Mouse (Mus musculus) forebrain, postnatal 0 days (tissue): ENCODE data around the gene Wdfy4. TPM values are rescaled to one million over a fixed set of nuclear protein-coding genes. Genes with fewer than 3 reads are reported as not detected.

Experiments
- ATAC-seq: fragments of 200-750 bp; cut with Nextera tagmentation; 2 replicates; pipeline ENCODE4 v1.8.0; 2017; ENCODE audit warnings: mild to moderate bottlenecking, moderate library complexity
- DNase-seq: peaks from one replicate; pipeline ENCODE4 v3.0.0-alpha.2; 2015
- H3K27ac ChIP-seq: fragments of 300-500 bp; sonication (generic); 2 replicates; pipeline ENCODE4 v1.5.1; 2014; ENCODE audit warnings: low read depth, mild to moderate bottlenecking, antibody characterized with exemption, low read length, moderate library complexity, mixed read lengths
- H3K27me3 ChIP-seq: fragments of 300-500 bp; sonication (generic); 2 replicates; pipeline ENCODE4 v1.6.1; 2014; ENCODE audit warnings: mild to moderate bottlenecking, low read length, mixed read lengths; ENCODE audit not compliant: insufficient read depth
- H3K36me3 ChIP-seq: fragments of 300-500 bp; sonication (generic); 2 replicates; pipeline ENCODE4 v1.6.1; 2014; ENCODE audit warnings: mild to moderate bottlenecking, moderate library complexity; ENCODE audit not compliant: insufficient read depth
- H3K4me1 ChIP-seq: fragments of 300-500 bp; sonication (generic); 2 replicates; pipeline ENCODE4 v1.6.1; 2014; ENCODE audit warnings: antibody characterized with exemption; ENCODE audit not compliant: insufficient read depth
- H3K4me2 ChIP-seq: fragments of 300-500 bp; sonication (generic); 2 replicates; pipeline ENCODE4 v1.6.1; 2014; ENCODE audit warnings: low read depth, mild to moderate bottlenecking, moderate library complexity
- H3K4me3 ChIP-seq: fragments of 300-500 bp; sonication (generic); 2 replicates; pipeline ENCODE4 v1.5.1; 2014; ENCODE audit warnings: low read depth, low read length, mixed read lengths
- H3K9ac ChIP-seq: fragments of 300-500 bp; sonication (generic); 2 replicates; pipeline ENCODE4 v1.6.1; 2014; ENCODE audit warnings: mild to moderate bottlenecking
- H3K9me3 ChIP-seq: fragments of 300-500 bp; sonication (generic); 2 replicates; pipeline ENCODE4 v1.6.1; 2016; ENCODE audit warnings: low read length
- CTCF ChIP-seq: sonication (generic); IDR thresholded peaks from 2 replicates; pipeline ENCODE4 v1.5.1; 2016; ENCODE audit warnings: antibody characterized with exemption, control low read depth, low read depth
- WGBS: fragments of 180-500 bp; shearing (Covaris S2); extraction: QIAGEN DNeasy Blood & Tissue Kit; methylation state at CpG from one replicate; pipeline ENCODE4 v1.1.7; 2014; 5-methylcytosine and 5-hydroxymethylcytosine counted together
- polyA plus RNA-seq: library from polyadenylated mRNA; unstranded; fragments of >200 nt; fragmentation: Nextera tagmentation; extraction: Ambion mirVana; gene quantifications from 2 replicates; pipeline ENCODE4 v1.2.1, GENCODE M21; 2015
- total RNA-seq: library from RNA; depleted of rRNA; stranded (reverse); fragments of >200 nt; gene quantifications from 2 replicates; pipeline ENCODE4 v1.2.3, GENCODE M21; 2014; rRNA removed

Wdfy4 gene
- total RNA-seq (0.52 and 0.54 TPM in 2 replicates), polyA plus RNA-seq (0.06 and 0.33 TPM in 2 replicates)

- no peak within 1 kb of the TSS for H3K4me3 ChIP-seq
- H3K36me3 ChIP-seq: no peaks in the 10 kb centered on the region
- no peaks in the 10 kb centered on the region for H3K9me3 ChIP-seq
- H3K4me2 ChIP-seq: no peak within 1 kb of the TSS
- H3K9ac ChIP-seq: no peak within 1 kb of the TSS
- H3K4me1 ChIP-seq: no peaks in the 10 kb centered on the region
- WGBS: 89% methylated on average over 11 of the region's 11 CpGs
- ATAC-seq (no peak), DNase-seq (no peak)
- no peak within 1 kb of the TSS for H3K27ac ChIP-seq
- no peaks in the 10 kb centered on the region for H3K27me3 ChIP-seq
- no peak for TF ChIP-seq CTCF
Observed at GRCm38 (mm10) chr14:33185068-33185800, at the start of gene Wdfy4. Wdfy4 (minus strand) TSS chr14:33185508.

DNA sequence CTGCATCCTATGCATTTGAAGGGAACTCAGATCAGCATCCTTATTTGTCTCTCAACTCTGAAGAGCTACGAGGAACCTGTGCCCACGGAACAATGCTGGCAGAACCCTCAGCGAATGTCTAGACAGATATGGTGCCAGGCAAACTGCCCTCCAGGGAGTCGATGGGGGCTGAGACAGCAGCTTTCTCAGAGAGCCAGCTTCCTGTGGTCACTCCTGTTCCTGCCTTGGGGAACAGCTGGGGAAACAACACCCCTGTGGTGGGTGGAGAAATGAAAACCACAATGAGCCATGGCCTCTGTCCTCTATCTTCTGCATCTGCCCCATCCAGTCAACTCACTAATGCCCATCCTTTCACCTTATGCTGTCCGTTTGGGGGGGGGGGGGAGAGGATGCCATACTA lies 46.7 kb upstream of the Wdfy4 start:
- no peak for TF ChIP-seq CTCF
- Histone ChIP-seq H3K4me2 (no peak overlapping the region), H3K36me3 (no peaks in the 10 kb centered on the region), H3K9me3 (no peaks in the 10 kb centered on the region), H3K9ac (no peak overlapping the region), H3K27ac (no peak overlapping the region), H3K4me3 (no peak overlapping the region), H3K4me1 (no peaks in the 10 kb centered on the region), H3K27me3 (no peaks in the 10 kb centered on the region)
- 83% methylated on average over 5 of the region's 5 CpGs for whole genome bisulfite sequencing
- DNase-seq (no peak), ATAC-seq (no peak)

GRCm38 (mm10) chr14:33231311-33231710 lies 46.0 kb upstream of the Wdfy4 start:
- WGBS: 93% methylated on average over 3 of the region's 3 CpGs
- Histone ChIP-seq H3K27ac (no peak overlapping the region), H3K4me3 (no peak overlapping the region), H3K9ac (no peak overlapping the region), H3K4me2 (no peak overlapping the region), H3K9me3 (no peaks in the 10 kb centered on the region), H3K4me1 (no peaks in the 10 kb centered on the region), H3K27me3 (no peaks in the 10 kb centered on the region), H3K36me3 (no peaks in the 10 kb centered on the region)
- ATAC-seq (no peak), DNase-seq (no peak)
- no peak for TF ChIP-seq CTCF

GRCm38 (mm10) chr14:33230672-33231071 lies 45.4 kb upstream of the Wdfy4 start:
- WGBS: 95% methylated on average over 4 of the region's 4 CpGs
- H3K4me3 ChIP-seq: no peak overlapping the region
- H3K9me3 ChIP-seq: no peaks in the 10 kb centered on the region
- no peak; the same call in 1 of the 2 replicates for ATAC-seq
- DNase-seq: no peak
- H3K27ac ChIP-seq: no peak overlapping the region
- H3K9ac ChIP-seq: no peak overlapping the region
- no peak overlapping the region for H3K4me2 ChIP-seq
- no peaks in the 10 kb centered on the region for H3K36me3 ChIP-seq
- H3K27me3 ChIP-seq: no peaks in the 10 kb centered on the region
- H3K4me1 ChIP-seq: no peaks in the 10 kb centered on the region
- no peak for TF ChIP-seq CTCF

GRCm38 (mm10) chr14:33225235-33225634 lies 39.9 kb upstream of the Wdfy4 start:
- Histone ChIP-seq H3K4me1 (no peaks in the 10 kb centered on the region), H3K9ac (no peak overlapping the region), H3K27me3 (no peaks in the 10 kb centered on the region), H3K9me3 (no peaks in the 10 kb centered on the region), H3K27ac (no peak overlapping the region), H3K36me3 (no peaks in the 10 kb centered on the region), H3K4me3 (no peak overlapping the region), H3K4me2 (no peak overlapping the region)
- no peak for TF ChIP-seq CTCF
- 91% methylated on average over 4 of the region's 4 CpGs for WGBS
- no peak for ATAC-seq
- no peak for DNase-seq

DNA sequence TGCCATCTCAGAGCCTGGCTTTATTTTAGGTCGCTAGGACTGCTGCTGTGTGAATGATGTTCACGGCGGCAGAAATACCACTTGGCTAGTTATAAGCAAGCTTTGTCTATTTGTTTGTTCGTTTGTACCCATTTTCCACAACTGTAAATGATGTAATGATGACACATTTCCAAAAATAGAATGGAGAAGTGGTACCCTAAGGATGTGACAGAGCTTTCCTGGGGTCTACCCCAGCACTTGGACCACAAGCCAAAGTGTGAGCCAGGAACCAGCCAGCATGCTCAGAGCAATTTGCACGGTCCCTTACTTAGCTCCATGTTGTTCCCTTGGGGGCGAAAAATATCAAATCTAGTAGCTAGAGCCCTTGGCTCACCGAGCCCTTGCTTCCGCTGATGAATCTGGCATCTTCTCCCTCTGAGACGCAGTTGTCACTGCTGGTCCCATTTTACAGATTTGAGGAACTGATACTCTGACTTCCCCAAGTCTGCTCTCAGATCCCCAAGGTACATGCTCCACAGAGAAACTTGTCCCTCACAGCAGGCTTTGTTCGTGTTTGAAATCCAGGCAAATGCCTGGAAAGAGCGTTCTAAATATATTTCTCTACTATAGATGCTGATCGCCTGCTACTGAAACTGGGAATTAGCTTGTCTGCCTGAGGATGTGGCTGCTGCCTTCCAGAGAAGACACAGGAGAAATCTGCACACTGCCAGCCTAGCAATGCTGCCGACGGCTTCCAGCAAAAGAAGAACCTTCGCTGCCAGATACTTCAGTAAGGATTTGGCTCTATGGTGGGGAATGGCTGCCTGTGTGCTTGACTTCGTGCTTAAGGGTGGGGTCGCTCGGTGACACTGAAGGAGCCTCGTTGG lies 31.3 kb upstream of the Wdfy4 start:
- Histone ChIP-seq H3K9me3 (no peaks in the 10 kb centered on the region), H3K27ac (no peak overlapping the region), H3K9ac (no peak overlapping the region), H3K36me3 (no peaks in the 10 kb centered on the region), H3K27me3 (no peaks in the 10 kb centered on the region), H3K4me1 (no peaks in the 10 kb centered on the region), H3K4me2 (no peak overlapping the region), H3K4me3 (no peak overlapping the region)
- no peak for TF ChIP-seq CTCF
- WGBS: 73% methylated on average over 19 of the region's 19 CpGs
- ATAC-seq (peak; percentile 21; the same call in 1 of the 2 replicates), DNase-seq (peak; percentile 58)

DNA sequence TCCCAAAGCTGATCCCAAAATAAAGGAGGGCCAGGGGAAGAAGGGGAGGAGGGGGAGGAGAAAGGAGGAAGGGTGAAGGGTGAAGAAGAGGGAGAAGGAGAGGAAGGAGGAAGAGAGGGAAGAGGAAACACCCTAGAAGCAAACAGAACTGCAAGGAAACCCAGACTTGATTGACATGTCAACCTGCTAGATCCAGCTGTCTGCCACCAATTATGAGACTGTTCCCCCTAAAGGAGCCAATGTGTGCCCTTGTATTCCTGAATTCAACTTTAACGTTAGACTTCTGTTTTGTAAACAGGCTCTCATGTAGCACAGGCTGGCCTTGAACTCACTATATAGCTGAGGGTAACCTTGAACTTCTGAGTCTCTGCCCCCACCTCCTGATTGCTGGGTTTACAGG lies 29.9 kb upstream of the Wdfy4 start:
- no peak overlapping the region for H3K9ac ChIP-seq
- ATAC-seq: no peak
- H3K4me3 ChIP-seq: no peak overlapping the region
- no peak for TF ChIP-seq CTCF
- no peaks in the 10 kb centered on the region for H3K36me3 ChIP-seq
- no peak for DNase-seq
- H3K4me1 ChIP-seq: no peaks in the 10 kb centered on the region
- no peak overlapping the region for H3K27ac ChIP-seq
- WGBS: 69% methylated on average over 1 of the region's 1 CpGs
- H3K9me3 ChIP-seq: no peaks in the 10 kb centered on the region
- no peaks in the 10 kb centered on the region for H3K27me3 ChIP-seq
- no peak overlapping the region for H3K4me2 ChIP-seq
